Mouse (Mus musculus): ENCODE results near the gene Cdc34. TPM values are rescaled to one million over a fixed set of nuclear protein-coding genes. Genes with fewer than 3 reads are reported as not detected.
A peak's percentile ranks its signal among the peaks of the same experiment; 100 is the strongest.

The Cdc34 gene
- polyA plus RNA-seq (2016; fragmentation: Nextera tagmentation; extraction: Ambion mirVana), result 240 and 250 TPM in 2 replicates

DNA sequence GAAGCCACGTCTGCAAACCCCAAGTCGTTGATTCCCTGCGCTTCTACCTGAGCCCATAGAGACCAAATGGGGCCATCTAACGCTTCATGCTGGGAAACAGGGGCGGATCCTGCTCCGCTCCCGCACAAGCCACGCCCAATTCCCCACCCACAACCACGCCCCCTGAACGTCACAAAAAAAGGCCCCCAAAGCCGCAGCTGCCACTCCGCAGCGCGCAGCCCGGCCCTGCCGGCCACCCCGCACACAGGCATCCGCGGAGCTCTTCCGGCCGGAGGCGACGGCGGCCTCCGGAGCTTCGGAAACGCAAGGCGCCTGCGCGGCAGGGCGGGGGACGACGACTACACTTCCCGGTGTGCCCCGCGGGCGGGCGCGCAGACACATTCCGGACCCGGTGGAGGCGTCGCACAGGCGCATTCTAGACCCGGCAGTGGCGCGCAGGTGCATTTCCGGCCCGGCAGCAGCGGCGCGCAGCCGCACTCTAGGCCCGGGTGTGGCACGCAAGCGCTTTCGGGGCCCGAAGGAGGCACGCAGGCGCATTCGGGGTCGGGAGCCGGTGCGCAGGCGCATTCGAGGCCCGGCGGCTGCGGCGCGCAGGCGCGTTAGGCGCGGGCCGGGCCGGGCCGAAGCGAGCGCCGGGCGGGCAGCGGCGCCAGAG is at the start of gene Cdc34:
TSS of gene Cdc34 (plus strand) at position 605 of the 655 bp plus-strand sequence.
- peak; percentile 100 for DNase-seq (ENCODE audit: low spot score)
- Histone ChIP-seq H3K36me3 (replicated peaks) (peaks cover 33% of the 10 kb centered on the region), H3K27me3 (replicated peaks; ENCODE audit: low read depth, poor library complexity, severe bottlenecking) (no peaks in the 10 kb centered on the region), H3K27ac (replicated peaks) (peak within 1 kb of the TSS; percentile 82), H3K9me3 (no peaks in the 10 kb centered on the region), H3K4me3 (peak within 1 kb of the TSS; percentile 67), H3K4me1 (peaks cover 26% of the 10 kb centered on the region)
- under 1% methylated on average over 84 of the region's 84 CpGs for WGBS

- Histone ChIP-seq H3K36me3 (replicated peaks) (peaks cover 15% of the 10 kb centered on the region), H3K4me1 (peaks cover 29% of the 10 kb centered on the region)
- 84% methylated on average over 17 of the region's 17 CpGs for WGBS
Observed at GRCm38 (mm10) chr10:79633006-79633777, 48.8 kb upstream of the Cdc34 start.

GRCm38 (mm10) chr10:79636287-79636686 is 45.7 kb upstream of the Cdc34 start:
- Histone ChIP-seq H3K36me3 (replicated peaks) (no peaks in the 10 kb centered on the region), H3K27me3 (replicated peaks; ENCODE audit: low read depth, poor library complexity, severe bottlenecking) (peaks cover 35% of the 10 kb centered on the region), H3K27ac (replicated peaks) (no peak overlapping the region), H3K4me3 (peak overlapping the region; percentile 91), H3K9me3 (no peaks in the 10 kb centered on the region), H3K4me1 (peaks cover 44% of the 10 kb centered on the region)
- DNase-seq (ENCODE audit: low spot score), result no peak
- WGBS, result 82% methylated on average over 8 of the region's 8 CpGs

More at GRCm38 (mm10) chr10:79633006-79633777, 48.8 kb upstream of the Cdc34 start:
- Histone ChIP-seq H3K9me3 (no peaks in the 10 kb centered on the region), H3K27ac (replicated peaks) (no peak overlapping the region), H3K4me3 (no peak overlapping the region), H3K27me3 (replicated peaks; ENCODE audit: low read depth, poor library complexity, severe bottlenecking) (peaks cover 9% of the 10 kb centered on the region)
- no peak for DNase-seq (ENCODE audit: low spot score)

DNA sequence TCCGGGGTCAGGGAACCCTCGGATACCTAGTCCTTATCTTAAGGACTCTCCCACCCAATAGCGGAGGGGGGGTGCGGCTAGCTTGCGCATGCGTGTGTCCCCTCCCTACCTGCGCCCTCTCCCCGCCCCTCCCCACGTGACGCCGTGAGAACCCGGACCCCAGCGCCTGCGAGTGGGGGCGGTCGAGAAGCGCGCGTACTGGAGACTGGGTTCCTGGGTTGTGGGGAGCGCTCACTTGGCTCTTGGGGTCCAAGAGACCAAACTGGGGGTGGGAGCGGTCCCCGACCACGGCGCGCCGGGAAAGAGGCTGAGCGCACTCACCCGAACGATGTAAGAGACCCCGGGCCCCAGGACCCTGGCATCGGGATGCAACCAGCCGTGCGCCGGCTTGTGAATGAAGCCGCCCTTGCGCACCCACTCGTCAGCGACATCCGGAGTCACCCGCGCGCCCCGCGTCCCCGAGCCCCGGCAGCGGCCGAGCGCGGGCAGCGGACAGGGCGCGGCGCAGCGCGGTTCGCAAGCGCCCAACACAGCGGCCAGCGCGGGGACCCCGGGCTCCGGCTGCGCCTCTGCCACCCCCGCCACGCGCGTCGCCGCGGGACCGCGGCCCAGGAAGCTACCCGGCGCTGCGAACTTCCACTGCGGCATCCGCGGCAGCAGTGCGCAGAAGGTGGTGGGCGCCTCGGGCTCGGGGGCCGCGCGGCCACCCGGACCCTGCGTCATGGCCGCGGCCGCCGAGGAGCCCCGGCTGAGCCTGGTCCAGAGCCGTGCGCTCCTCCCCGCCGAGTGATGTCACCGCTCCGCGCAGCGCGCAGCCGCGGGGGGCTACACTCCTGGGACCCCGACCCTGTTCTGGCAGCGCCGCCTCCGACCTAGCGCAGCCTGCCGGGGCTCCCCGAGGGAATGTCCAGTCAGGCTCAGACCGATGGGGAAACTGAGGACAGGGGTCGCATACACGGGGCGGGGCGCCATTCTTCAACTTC is 44.6 kb upstream of the Cdc34 start, which contains the start of gene Shc2:
TSS of gene Shc2 (minus strand) at position 791 of the 983 bp plus-strand sequence.
- H3K4me1 ChIP-seq, result peaks cover 44% of the 10 kb centered on the region
- H3K27ac ChIP-seq (replicated peaks), result peak within 1 kb of the TSS; percentile 92
- under 1% methylated on average over 116 of the region's 116 CpGs for whole genome bisulfite sequencing
- peak; percentile 88 for DNase-seq (ENCODE audit: low spot score)
- H3K36me3 ChIP-seq (replicated peaks), result no peaks in the 10 kb centered on the region
- no peaks in the 10 kb centered on the region for H3K9me3 ChIP-seq
- H3K4me3 ChIP-seq, result peak within 1 kb of the TSS; percentile 91
- H3K27me3 ChIP-seq (replicated peaks; ENCODE audit: low read depth, poor library complexity, severe bottlenecking), result peaks cover 35% of the 10 kb centered on the region

GRCm38 (mm10) chr10:79638486-79639204 is 43.4 kb upstream of the Cdc34 start:
- peaks cover 41% of the 10 kb centered on the region for H3K4me1 ChIP-seq
- peaks cover 35% of the 10 kb centered on the region for H3K27me3 ChIP-seq (replicated peaks; ENCODE audit: low read depth, poor library complexity, severe bottlenecking)
- no peaks in the 10 kb centered on the region for H3K9me3 ChIP-seq
- peak overlapping the region; percentile 91 for H3K4me3 ChIP-seq
- WGBS, result 2% methylated on average over 23 of the region's 23 CpGs
- peak; percentile 78 for DNase-seq (ENCODE audit: low spot score)
- no peaks in the 10 kb centered on the region for H3K36me3 ChIP-seq (replicated peaks)
- H3K27ac ChIP-seq (replicated peaks), result peak overlapping the region; percentile 92

DNA sequence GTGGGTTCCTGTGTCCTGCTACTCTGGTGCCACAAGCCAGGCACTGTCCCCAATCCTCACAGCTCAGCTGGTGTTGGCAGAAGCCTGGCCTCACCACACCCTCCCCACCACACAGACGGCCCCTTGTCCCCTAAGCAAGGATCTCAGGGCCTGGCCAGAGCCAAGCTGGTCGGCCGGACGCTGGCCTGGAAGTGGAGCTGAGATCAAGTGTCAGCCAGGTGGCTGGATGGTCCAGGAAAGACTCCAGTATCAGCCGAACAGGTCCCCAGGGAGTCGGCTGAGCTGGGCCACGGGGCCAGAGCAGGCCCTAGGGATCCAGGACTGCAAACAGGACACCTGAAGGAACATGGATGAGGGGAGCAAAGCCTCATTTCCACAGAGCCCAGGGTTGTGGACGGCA is 36.3 kb upstream of the Cdc34 start, which contains the start of gene Odf3l2:
TSS of gene Odf3l2 (minus strand) at position 28 of the 400 bp plus-strand sequence.
- Histone ChIP-seq H3K36me3 (replicated peaks) (no peaks in the 10 kb centered on the region), H3K27me3 (replicated peaks; ENCODE audit: low read depth, poor library complexity, severe bottlenecking) (0 out of 2 replicates have a peak, but pooled peaks cover under 1% of the 10 kb centered on the region), H3K9me3 (no peaks in the 10 kb centered on the region), H3K4me3 (no peak within 1 kb of the TSS), H3K4me1 (no peaks in the 10 kb centered on the region), H3K27ac (replicated peaks) (no peak within 1 kb of the TSS)
- WGBS, result 67% methylated on average over 8 of the region's 8 CpGs
- DNase-seq (ENCODE audit: low spot score), result no peak

DNA sequence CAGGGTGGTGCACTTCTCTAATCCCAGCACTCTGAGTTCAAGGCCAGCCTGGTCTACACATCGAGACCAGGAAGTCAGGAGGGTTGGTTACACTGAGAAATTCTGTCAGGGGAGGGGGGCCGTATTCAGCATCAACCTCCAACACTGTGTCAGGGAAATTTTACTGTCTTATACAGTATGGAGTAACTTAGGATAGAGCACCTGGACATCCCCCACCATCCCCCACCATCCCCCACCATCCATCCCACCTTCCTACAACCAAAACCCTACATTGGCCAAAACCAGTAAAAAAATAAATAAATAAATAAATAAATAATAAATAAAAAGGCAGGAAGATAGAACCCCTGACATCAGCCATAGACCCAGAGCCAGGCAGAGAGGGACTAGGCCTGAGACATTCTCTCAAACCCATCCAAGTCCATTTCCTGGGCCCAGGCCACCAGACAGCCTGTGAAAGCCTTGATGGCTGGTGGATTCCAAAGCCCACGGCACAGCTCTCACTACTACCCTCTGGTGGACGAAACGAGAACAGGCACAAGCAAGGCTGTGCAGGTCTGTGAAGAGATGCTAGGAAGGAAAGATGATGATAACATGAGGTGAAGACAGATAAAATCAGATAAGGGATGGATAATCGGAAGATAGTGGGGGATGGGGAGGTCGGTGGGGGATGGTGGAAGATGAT is 32.8 kb upstream of the Cdc34 start:
- DNase-seq (ENCODE audit: low spot score), result peak; percentile 79
- H3K27me3 ChIP-seq (replicated peaks; ENCODE audit: low read depth, poor library complexity, severe bottlenecking), result peaks cover 10% of the 10 kb centered on the region; the same call in 1 of the 2 replicates
- no peak overlapping the region for H3K4me3 ChIP-seq
- 32% methylated on average over 7 of the region's 7 CpGs for WGBS
- no peak overlapping the region for H3K27ac ChIP-seq (replicated peaks)
- no peaks in the 10 kb centered on the region; the same call in 1 of the 2 replicates for H3K4me1 ChIP-seq
- no peaks in the 10 kb centered on the region for H3K36me3 ChIP-seq (replicated peaks)
- H3K9me3 ChIP-seq, result no peaks in the 10 kb centered on the region

GRCm38 (mm10) chr10:79652789-79653188 is 29.2 kb upstream of the Cdc34 start:
- 83% methylated on average over 7 of the region's 7 CpGs for WGBS
- no peaks in the 10 kb centered on the region for H3K9me3 ChIP-seq
- no peak overlapping the region for H3K27ac ChIP-seq (replicated peaks)
- no peak overlapping the region for H3K4me3 ChIP-seq
- no peak for DNase-seq (ENCODE audit: low spot score)
- peaks cover 16% of the 10 kb centered on the region; the same call in 1 of the 2 replicates for H3K27me3 ChIP-seq (replicated peaks; ENCODE audit: low read depth, poor library complexity, severe bottlenecking)
- H3K4me1 ChIP-seq, result peaks cover 11% of the 10 kb centered on the region
- no peaks in the 10 kb centered on the region for H3K36me3 ChIP-seq (replicated peaks)

GRCm38 (mm10) chr10:79654946-79655395 is 27.0 kb upstream of the Cdc34 start:
- Histone ChIP-seq H3K9me3 (no peaks in the 10 kb centered on the region), H3K27ac (replicated peaks) (no peak overlapping the region), H3K36me3 (replicated peaks) (no peaks in the 10 kb centered on the region), H3K4me1 (peaks cover 11% of the 10 kb centered on the region), H3K27me3 (replicated peaks; ENCODE audit: low read depth, poor library complexity, severe bottlenecking) (peaks cover 16% of the 10 kb centered on the region; the same call in 1 of the 2 replicates), H3K4me3 (no peak overlapping the region)
- WGBS, result 31% methylated on average over 1 of the region's 1 CpGs
- peak; percentile 77 for DNase-seq (ENCODE audit: low spot score)

DNA sequence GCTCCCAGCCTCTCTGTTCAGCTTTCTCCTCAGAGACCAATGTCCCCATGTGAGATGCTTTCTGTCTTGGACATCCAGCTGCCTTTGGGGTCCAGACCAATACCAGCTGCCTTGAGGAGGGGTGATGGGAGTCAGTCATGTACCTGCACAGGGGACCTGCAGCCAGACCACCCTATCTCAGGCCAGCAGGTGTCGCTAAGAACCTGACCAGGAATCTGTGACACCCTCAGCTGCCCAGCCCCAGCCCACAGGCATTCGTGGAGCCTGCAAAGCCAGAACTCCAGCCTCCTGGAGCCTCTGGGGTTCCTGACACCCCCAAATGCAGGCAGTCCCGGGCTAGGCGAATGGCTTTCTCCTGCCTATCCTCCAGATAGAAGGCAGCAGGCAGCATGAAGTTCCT is 23.2 kb upstream of the Cdc34 start:
- peak; percentile 52 for DNase-seq (ENCODE audit: low spot score)
- Histone ChIP-seq H3K4me3 (no peak overlapping the region), H3K4me1 (peaks cover 16% of the 10 kb centered on the region), H3K9me3 (no peaks in the 10 kb centered on the region), H3K36me3 (replicated peaks) (no peaks in the 10 kb centered on the region), H3K27me3 (replicated peaks; ENCODE audit: low read depth, poor library complexity, severe bottlenecking) (peaks cover 7% of the 10 kb centered on the region; the same call in 1 of the 2 replicates), H3K27ac (replicated peaks) (no peak overlapping the region)
- 20% methylated on average over 4 of the region's 4 CpGs for WGBS

GRCm38 (mm10) chr10:79660298-79660697 is 21.7 kb upstream of the Cdc34 start:
- 84% methylated on average over 2 of the region's 2 CpGs for WGBS
- H3K4me1 ChIP-seq, result peaks cover 14% of the 10 kb centered on the region
- no peak for DNase-seq (ENCODE audit: low spot score)
- H3K27ac ChIP-seq (replicated peaks), result no peak overlapping the region
- H3K36me3 ChIP-seq (replicated peaks), result no peaks in the 10 kb centered on the region
- no peaks in the 10 kb centered on the region for H3K9me3 ChIP-seq
- H3K4me3 ChIP-seq, result no peak overlapping the region
- H3K27me3 ChIP-seq (replicated peaks; ENCODE audit: low read depth, poor library complexity, severe bottlenecking), result peaks cover 7% of the 10 kb centered on the region; the same call in 1 of the 2 replicates

Measured in embryonic facial prominence, embryonic 10.5 days (tissue).